Mouse (Mus musculus): ENCODE measurements at regions not wholly inside any gene's neighbourhood (a gene's known extent, or its start where the extent isn't known, plus 50 kb on each side); places are given as distances from the start of the nearest gene placed in this dataset.

GRCm38 (mm10) chr10:118947016-118947674, 77.1 kb upstream of the Dyrk2 start:
- H3K27me3 ChIP-seq (ENCODE audit: control insufficient read depth in 1 of 2, insufficient read depth in 2 of 2, low read length in 2 of 2) = no peaks in the 10 kb centered on the region
- no peak overlapping the region for H3K9ac ChIP-seq (ENCODE audit: control insufficient read depth, low read depth, low read length, poor library complexity, severe bottlenecking)
- TF ChIP-seq TCF12 (IDR thresholded peaks at IDR 0.05; ENCODE audit: low read depth, low read length) = no peak
- no peak for TF ChIP-seq KAT2A (conservative IDR thresholded peaks at IDR 0.05; ENCODE audit: low read depth, low read length)
- TF ChIP-seq ELF1 (IDR thresholded peaks at IDR 0.05; ENCODE audit: low read depth, low read length) = no peak
- no peak for TF ChIP-seq CHD1 (IDR thresholded peaks at IDR 0.05; ENCODE audit: low read depth, low read length)
- no peaks in the 10 kb centered on the region for H3K9me3 ChIP-seq (replicated peaks; ENCODE audit: insufficient read depth, low read length)
- no peak for DNase-seq (ENCODE audit: low read depth, low spot score)
- no peaks in the 10 kb centered on the region for H3K4me1 ChIP-seq (ENCODE audit: control insufficient read depth in 1 of 2, insufficient read depth in 2 of 2, low read length in 2 of 2)
- no peak overlapping the region for H3K27ac ChIP-seq (ENCODE audit: control insufficient read depth, low read depth, low read length)
- H3K4me3 ChIP-seq (ENCODE audit: control insufficient read depth in 1 of 2, insufficient read depth in 1 of 2, low read depth in 2 of 2, low read length in 2 of 2) = no peak overlapping the region
- no peaks in the 10 kb centered on the region for H3K36me3 ChIP-seq (ENCODE audit: control insufficient read depth in 1 of 2, insufficient read depth in 2 of 2, low read length in 2 of 2)
- H3K79me2 ChIP-seq (ENCODE audit: control insufficient read depth, insufficient read depth, low read length, poor library complexity) = no peaks in the 10 kb centered on the region

- TF ChIP-seq CHD2 (IDR thresholded peaks at IDR 0.05; ENCODE audit: low read length) (no peak), CTCF (IDR thresholded peaks at IDR 0.05 in 2 of 3, conservative IDR thresholded peaks at IDR 0.05 in 1 of 3; ENCODE audit: control insufficient read depth in 1 of 3, insufficient read depth in 1 of 3, low read depth in 2 of 3, low read length in 3 of 3, poor library complexity in 1 of 3, severe bottlenecking in 1 of 3) (no peak), SIN3A (IDR thresholded peaks at IDR 0.05; ENCODE audit: low read length) (no peak), E2F4 (IDR thresholded peaks at IDR 0.05; ENCODE audit: borderline replicate concordance, low read depth, low read length) (no peak), BHLHE40 (IDR thresholded peaks at IDR 0.05; ENCODE audit: borderline replicate concordance, low read depth, low read length) (no peak), RCOR1 (IDR thresholded peaks at IDR 0.05; ENCODE audit: low read depth, low read length) (no peak), ELF1 (IDR thresholded peaks at IDR 0.05; ENCODE audit: low read depth, low read length) (no peak), RAD21 (IDR thresholded peaks at IDR 0.05; ENCODE audit: low read depth, low read length) (no peak), TBP (IDR thresholded peaks at IDR 0.05; ENCODE audit: low read depth, low read length) (no peak), NRF1 (IDR thresholded peaks at IDR 0.05; ENCODE audit: insufficient read depth, low read depth, low read length, poor library complexity, severe bottlenecking) (no peak), EP300 (IDR thresholded peaks at IDR 0.05; ENCODE audit: low read depth in 1 of 2, low read length in 2 of 2) (no peak), ZKSCAN1 (IDR thresholded peaks at IDR 0.05; ENCODE audit: low read depth, low read length) (no peak), ZC3H11A (IDR thresholded peaks at IDR 0.05; ENCODE audit: low read depth, low read length) (no peak), ZMIZ1 (IDR thresholded peaks at IDR 0.05; ENCODE audit: low read depth, low read length) (no peak), MXI1 (IDR thresholded peaks at IDR 0.05; ENCODE audit: low read depth, low read length) (no peak), MAFK (IDR thresholded peaks at IDR 0.05; ENCODE audit: borderline replicate concordance, low read depth, low read length) (no peak), POLR2A (IDR thresholded peaks at IDR 0.05; ENCODE audit: control insufficient read depth in 1 of 2, insufficient read depth in 1 of 2, low read depth in 1 of 2, low read length in 2 of 2, poor library complexity in 1 of 2) (no peak), MYC (IDR thresholded peaks at IDR 0.05; ENCODE audit: low read depth, low read length) (no peak), KAT2A (conservative IDR thresholded peaks at IDR 0.05; ENCODE audit: low read depth, low read length) (no peak), HCFC1 (IDR thresholded peaks at IDR 0.05; ENCODE audit: low read depth, low read length) (no peak)
- DNase-seq (ENCODE audit: low read depth, low spot score) = no peak
- no peaks in the 10 kb centered on the region for H3K9me3 ChIP-seq (replicated peaks; ENCODE audit: insufficient read depth, low read length)
- no peak overlapping the region for H3K4me3 ChIP-seq (ENCODE audit: control insufficient read depth in 1 of 2, insufficient read depth in 1 of 2, low read depth in 2 of 2, low read length in 2 of 2)
- no peaks in the 10 kb centered on the region for H3K36me3 ChIP-seq (ENCODE audit: control insufficient read depth in 1 of 2, insufficient read depth in 2 of 2, low read length in 2 of 2)
- no peaks in the 10 kb centered on the region for H3K4me1 ChIP-seq (ENCODE audit: control insufficient read depth in 1 of 2, insufficient read depth in 2 of 2, low read length in 2 of 2)
- H3K79me2 ChIP-seq (ENCODE audit: control insufficient read depth, insufficient read depth, low read length, poor library complexity) = no peaks in the 10 kb centered on the region
- no peak overlapping the region for H3K9ac ChIP-seq (ENCODE audit: control insufficient read depth, low read depth, low read length, poor library complexity, severe bottlenecking)
- H3K27me3 ChIP-seq (ENCODE audit: control insufficient read depth in 1 of 2, insufficient read depth in 2 of 2, low read length in 2 of 2) = no peaks in the 10 kb centered on the region
- no peak overlapping the region for H3K27ac ChIP-seq (ENCODE audit: control insufficient read depth, low read depth, low read length)
Observed at GRCm38 (mm10) chr10:118927316-118927715, 57.3 kb upstream of the Dyrk2 start.
